Mouse (Mus musculus) brain, embryonic 14.5 days (tissue): ENCODE data around the gene Lrrc37a.

ENCODE experiments used
- CTCF ChIP-seq: fragments of 200-500 bp; IDR thresholded peaks from 2 replicates; pipeline ENCODE4 v1.5.1; 2012; ENCODE audit warnings: inconsistent platforms, mild to moderate bottlenecking, moderate library complexity, borderline replicate concordance; ENCODE audit not compliant: insufficient read depth, insufficient read length; ENCODE audit errors: extremely low read depth
- POLR2A ChIP-seq: fragments of 200-500 bp; IDR thresholded peaks from 2 replicates; pipeline ENCODE4 v1.6.1; 2012; ENCODE audit warnings: mild to moderate bottlenecking, inconsistent platforms, borderline replicate concordance; ENCODE audit not compliant: poor library complexity, insufficient read depth, insufficient read length, severe bottlenecking; ENCODE audit errors: extremely low read depth

GRCm38 (mm10) chr11:103402198-103402597, 102.2 kb downstream of the Lrrc37a start:
- TF ChIP-seq POLR2A, result no peak
- TF ChIP-seq CTCF, result peak; percentile 69
